Mouse (Mus musculus): ENCODE measurements around the gene Eda.
"Not testable (repeated sequence)": the region's sequence is repeated elsewhere in the genome, so short reads cannot be mapped to it uniquely, and the experiment has no call there.

Gene Eda

GRCm38 (mm10) chrX:100409245-100409644, 433.8 kb downstream of the Eda start:
- no peak for DNase-seq (ENCODE audit: low spot score)

GRCm38 (mm10) chrX:100428693-100429092, 453.3 kb downstream of the Eda start, which contains the start of gene Otud6a:
TSS of gene Otud6a (plus strand) at chrX:100429013.
- no peak for DNase-seq (ENCODE audit: low spot score)

- DNase-seq (ENCODE audit: low spot score), result no peak
Measured at GRCm38 (mm10) chrX:100432311-100432710, 456.9 kb downstream of the Eda start.

- DNase-seq (ENCODE audit: low spot score), result not testable (repeated sequence)
Measured at GRCm38 (mm10) chrX:100442617-100443016, 467.2 kb downstream of the Eda start, which contains the start of gene Awat2. TSS of gene Awat2 (minus strand) at chrX:100442717.

GRCm38 (mm10) chrX:100443532-100443931, 468.1 kb downstream of the Eda start:
- no peak for DNase-seq (ENCODE audit: low spot score)
